Mouse (Mus musculus): ENCODE measurements around the gene Pla2g5. TPM values are rescaled to one million over a fixed set of nuclear protein-coding genes. Genes with fewer than 3 reads are reported as not detected.
A peak's percentile ranks its signal among the peaks of the same experiment; 100 is the strongest.
"Not testable (repeated sequence)": the region's sequence is repeated elsewhere in the genome, so short reads cannot be mapped to it uniquely, and the experiment has no call there.

Gene Pla2g5
- polyA plus RNA-seq, 1 experiment = 72.0 TPM

DNA sequence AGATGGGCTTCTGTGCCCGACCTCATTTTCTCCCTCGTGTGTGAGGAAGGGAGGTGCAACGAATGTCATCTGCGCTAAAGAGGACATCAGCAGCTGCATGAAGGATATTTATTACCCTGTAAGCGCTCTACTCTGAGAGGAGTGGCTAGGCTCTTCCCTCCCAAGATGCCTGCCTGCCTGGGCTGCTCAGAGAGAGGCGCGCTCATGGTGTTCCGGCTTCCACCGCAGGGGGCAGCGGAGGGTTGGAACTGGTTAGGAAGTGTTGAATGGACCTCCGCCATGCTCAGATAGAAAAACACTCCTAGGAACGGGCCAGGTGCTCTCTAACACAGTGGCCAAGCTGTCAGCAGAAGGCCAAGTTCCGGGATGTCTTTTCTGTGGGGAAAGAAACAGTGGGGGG is 3.6 kb downstream of the Pla2g5 start:
- DNase-seq (ENCODE audit: low read depth, low spot score) = peak; percentile 42

DNA sequence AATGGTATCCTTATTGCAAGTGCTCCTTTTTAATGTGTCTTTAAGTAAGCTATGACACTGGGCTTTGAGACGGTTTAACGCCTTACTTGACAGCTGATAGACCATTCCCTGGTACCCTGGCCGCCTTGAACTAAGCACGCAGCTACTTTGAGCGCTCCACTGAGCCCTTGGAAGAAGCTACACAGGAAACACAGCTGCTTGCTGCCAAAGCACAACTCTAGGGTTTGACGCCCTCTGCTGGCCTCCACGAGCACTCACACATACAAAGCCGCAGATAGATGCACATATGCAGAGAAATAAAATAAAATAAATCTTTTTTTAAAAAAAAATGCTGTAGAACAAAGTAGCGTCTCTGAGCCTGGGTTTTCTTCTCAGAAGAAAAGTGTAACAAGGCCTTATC is 4.0 kb downstream of the Pla2g5 start:
- no peak for DNase-seq (ENCODE audit: low read depth, low spot score)
- WGBS = 34% methylated on average over 9 of the region's 9 CpGs

More for the DNA sequence above, 3.6 kb downstream of the Pla2g5 start:
- WGBS = 6% methylated on average over 13 of the region's 13 CpGs

DNA sequence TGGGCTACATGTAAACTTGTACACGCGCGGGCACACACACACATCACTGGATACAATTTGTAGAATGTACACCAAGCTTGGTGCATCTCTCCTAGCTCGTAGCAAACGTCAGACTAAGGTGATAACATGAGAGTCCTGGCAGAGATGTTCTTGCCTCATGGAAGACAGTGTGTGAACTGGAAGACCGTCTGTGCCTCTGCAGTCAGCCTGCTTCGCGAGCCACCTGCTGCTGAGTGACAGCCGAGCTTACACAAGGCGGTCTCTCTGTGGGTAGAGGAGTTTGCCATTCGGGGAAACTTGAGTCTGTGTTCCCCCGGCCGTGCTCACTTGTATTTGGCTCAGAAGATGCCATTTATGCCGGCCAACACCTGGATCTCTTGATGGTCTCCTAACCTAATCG is 4.8 kb downstream of the Pla2g5 start:
- WGBS = 79% methylated on average over 15 of the region's 15 CpGs

DNA sequence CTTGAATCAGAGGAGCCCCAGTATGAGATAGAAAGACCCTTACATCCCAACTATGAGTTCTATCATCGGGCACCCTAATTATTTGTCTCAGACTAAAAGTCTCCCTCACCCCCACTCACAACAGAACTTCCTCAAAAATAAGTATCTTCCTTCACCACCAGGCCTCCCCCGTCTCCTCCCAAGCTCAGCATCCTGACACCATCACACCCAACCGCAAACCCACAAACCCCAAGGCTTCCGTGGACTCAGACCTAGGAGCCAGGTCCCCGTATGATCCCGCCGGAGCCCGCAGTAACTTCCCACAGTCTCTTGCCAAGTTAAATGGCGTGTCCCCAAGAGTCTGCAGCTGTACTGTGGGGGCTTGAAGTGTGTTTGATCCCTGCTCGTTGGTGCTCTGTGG is 5.7 kb downstream of the Pla2g5 start:
- no peak for DNase-seq (ENCODE audit: low read depth, low spot score)

More for the DNA sequence above, 4.8 kb downstream of the Pla2g5 start:
- no peak for DNase-seq (ENCODE audit: low read depth, low spot score)

DNA sequence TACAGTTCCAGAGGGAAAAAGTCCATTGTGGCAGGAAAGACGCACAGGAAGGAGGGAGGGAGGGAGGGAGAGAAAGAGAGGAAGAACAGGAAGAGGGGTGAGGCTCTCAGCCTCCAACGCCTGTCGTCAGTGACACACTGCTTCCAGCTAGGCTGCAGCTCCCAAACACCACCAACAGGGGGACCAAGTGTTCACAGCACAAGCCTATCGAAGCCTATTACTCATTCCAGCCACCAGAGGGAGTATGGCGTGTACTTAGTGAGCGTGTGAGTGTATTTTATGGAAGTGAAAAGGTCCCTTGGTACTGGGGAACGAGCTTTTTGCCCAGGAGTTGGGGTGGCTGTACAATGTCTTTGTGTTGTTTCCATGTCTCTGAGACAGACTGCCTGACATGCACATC is 6.8 kb downstream of the Pla2g5 start:
- 13% methylated on average over 7 of the region's 7 CpGs for WGBS
- peak; percentile 74 for DNase-seq (ENCODE audit: low read depth, low spot score)

More for the DNA sequence above, 5.7 kb downstream of the Pla2g5 start:
- 76% methylated on average over 10 of the region's 10 CpGs for WGBS

DNA sequence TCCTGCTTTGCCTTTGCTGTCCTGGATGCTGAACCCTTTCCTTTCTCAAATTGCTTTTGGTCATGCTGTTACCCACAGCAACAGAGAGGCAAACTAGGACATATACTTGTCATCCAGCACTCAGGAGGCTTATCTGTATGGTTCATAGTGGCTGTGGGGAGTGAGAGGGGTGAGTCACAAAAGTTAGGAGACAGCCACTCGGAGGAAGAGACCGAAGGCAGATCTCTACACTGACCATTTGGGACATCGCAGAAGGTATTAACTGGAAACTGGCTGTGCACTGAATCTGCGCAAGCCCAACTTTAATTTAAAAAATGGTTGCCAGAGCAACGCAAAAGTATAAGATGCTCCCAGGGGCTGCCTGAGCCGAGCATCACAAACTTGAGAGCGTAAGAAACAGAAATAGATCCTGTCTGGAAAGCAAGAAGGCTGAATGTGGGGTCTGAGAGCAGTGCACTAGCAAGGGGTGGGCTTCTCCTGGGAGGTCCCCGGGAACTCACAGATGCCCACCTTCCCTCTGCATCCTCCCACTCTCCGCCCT is 8.1 kb downstream of the Pla2g5 start:
- no peak for DNase-seq (ENCODE audit: low read depth, low spot score)
- WGBS = 87% methylated on average over 9 of the region's 9 CpGs

DNA sequence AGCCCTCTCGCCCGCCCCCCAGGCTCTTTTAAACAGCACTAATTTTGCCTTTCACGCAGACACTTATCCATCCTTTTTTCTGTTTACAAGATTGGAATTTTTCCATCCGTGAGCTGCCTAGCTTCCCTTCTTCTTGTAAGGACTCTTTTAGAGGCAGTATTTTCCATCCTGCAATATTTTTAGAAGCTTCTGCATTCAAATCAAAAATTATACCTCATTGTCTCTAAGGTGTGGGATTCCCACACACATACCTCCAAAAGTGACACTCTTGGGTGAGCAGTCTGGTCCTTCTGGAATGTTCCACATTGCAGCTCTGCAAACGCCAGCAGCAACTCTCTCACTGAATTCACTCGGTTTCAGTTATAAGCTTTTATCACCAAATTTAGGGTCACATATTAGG is 10.3 kb downstream of the Pla2g5 start:
- 67% methylated on average over 6 of the region's 6 CpGs for WGBS

DNA sequence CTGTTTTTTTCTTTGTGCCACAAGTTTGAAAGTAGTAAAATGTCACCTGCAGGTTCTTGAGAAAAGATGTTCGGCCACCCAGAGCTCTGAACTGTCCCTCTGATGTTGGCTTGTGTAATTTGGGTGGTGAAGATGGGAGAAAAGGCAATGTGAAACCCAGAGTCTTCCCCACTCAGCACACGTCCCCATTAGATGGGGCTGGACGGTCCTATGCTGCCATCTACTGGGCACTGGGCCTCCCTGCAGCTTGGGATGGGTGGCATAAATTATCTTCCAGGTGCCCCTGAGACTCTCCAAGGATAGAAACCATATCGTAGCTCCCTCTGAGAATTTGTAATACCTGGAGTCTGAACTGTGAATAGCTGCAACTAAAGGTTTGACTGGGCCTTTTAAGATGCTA is 11.8 kb downstream of the Pla2g5 start:
- 3% methylated on average over 4 of the region's 4 CpGs for WGBS
- DNase-seq (ENCODE audit: low read depth, low spot score) = no peak

More for the DNA sequence above, 10.3 kb downstream of the Pla2g5 start:
- DNase-seq (ENCODE audit: low read depth, low spot score) = no peak

DNA sequence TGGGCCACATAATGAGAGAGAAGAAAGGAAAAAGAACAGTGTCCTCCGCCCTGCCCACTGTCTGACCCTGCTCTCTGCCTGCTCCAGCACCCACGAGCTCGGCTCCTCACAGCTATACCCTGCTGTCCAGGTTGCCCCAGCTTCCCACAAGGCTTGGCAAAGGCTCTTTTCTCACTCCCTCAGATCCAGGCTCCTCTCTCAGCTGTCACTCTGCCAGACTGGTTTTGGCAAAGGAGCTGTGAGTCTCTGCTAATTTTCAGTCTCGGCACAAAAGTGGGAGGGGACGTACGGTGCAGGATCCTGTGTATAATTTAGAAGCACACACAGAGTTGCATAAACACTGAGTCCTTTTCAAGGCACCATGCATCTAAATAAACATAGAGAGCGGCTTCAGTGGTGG is 21.9 kb downstream of the Pla2g5 start:
- no peak for DNase-seq (ENCODE audit: low read depth, low spot score)

DNA sequence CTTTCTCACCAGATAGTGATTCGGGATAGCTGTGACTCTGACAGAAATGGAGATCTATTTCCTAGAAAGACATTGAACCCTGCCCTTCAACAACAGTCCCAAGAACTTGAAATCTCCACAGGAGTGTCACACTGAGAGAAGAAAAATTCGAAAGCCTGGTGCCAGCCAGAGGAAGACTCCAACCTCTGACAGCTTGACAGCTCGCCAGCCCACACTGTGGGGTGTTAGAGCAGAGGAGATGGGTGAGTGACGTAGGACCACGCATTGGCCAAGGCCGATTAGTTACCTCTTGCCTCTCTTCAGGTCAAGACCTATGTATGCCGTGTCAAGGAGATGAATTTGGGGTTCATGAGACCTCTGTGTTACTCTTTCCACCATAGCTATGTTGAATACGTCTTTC is 22.6 kb downstream of the Pla2g5 start:
- WGBS = 90% methylated on average over 8 of the region's 8 CpGs
- DNase-seq (ENCODE audit: low read depth, low spot score) = no peak

More for the DNA sequence above, 21.9 kb downstream of the Pla2g5 start:
- WGBS = 78% methylated on average over 7 of the region's 7 CpGs

DNA sequence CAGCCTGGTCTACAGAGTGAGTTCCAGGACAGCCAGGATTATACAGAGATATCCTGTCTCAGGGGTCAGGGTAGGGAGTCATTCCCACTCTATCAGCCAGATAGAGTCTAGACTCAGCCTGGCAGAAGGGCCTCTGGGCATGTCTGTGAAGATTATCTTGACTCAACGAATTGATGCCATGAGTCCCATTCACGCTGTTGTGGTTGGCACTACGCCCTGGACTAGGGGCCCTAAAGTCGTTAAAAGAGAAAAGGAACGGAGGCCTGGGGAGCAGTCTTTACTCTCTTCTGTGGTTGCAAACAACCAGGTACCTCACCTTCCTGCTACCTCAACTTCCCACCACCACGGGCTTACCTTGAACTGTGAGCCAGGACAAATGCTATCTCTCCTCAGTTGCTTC is 23.5 kb downstream of the Pla2g5 start:
- no peak for DNase-seq (ENCODE audit: low read depth, low spot score)
- 47% methylated on average over 6 of the region's 6 CpGs for WGBS

DNA sequence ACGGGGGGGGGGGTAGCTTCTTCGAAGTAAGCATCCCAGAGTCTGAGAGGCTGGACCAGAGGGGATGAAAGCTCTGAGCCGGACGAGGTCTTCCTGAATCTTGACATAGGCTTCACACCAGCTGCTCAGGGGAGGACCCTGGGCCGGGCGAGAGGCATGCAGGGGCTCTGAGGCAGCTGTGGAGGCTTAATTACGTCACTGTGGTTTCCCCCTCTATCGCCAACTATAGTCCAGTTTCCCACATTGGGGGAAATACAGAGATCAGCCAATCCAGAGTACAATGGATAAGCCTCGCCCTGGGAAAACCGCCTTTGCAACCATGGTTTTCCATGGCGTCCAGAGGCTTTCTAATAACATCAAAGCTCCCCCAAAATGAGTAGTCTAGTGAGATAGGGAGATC is 36.1 kb downstream of the Pla2g5 start:
- DNase-seq (ENCODE audit: low read depth, low spot score) = no peak
- 30% methylated on average over 11 of the region's 11 CpGs for WGBS

DNA sequence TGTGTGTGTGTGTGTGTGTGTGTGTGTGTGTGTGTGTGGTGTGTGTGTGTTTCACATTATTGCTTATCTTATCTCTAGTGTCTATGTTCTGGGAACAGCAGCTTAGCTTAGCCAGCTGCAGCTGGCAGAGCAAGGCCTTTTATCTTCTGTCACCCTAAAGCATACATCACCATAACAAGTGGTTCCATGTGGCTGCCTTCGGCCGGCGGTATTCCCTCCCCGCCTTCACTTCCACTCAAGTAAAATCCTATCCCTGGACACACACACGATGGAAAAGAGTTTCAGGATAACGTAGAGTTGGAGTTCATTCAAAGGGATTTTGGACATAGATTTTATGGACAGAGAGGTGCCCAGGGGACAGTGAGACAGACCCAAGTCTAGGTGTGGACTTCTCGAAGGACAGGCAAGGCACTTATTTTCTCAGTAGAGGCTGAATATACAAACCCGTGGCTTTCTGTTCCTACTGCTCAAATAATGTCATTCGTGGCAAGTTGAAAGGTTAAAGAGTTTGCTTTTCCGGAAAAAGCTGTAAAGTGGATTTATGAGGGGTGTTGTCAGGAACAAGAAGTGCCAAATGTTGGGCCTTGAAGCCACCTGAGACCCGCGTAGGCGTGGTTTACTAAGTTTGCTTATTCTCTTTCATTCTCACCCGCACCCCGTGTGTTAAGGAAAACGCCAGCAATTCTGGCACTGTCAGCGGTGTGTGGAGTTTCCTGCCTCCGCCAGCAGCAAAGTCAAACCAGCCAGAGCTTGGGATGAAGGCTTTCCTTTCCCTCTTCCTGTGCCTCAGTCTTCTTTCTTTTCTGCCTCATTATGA is 37.3 kb downstream of the Pla2g5 start:
- WGBS = 5% methylated on average over 18 of the region's 18 CpGs
- DNase-seq (ENCODE audit: low read depth, low spot score) = peak; percentile 77

DNA sequence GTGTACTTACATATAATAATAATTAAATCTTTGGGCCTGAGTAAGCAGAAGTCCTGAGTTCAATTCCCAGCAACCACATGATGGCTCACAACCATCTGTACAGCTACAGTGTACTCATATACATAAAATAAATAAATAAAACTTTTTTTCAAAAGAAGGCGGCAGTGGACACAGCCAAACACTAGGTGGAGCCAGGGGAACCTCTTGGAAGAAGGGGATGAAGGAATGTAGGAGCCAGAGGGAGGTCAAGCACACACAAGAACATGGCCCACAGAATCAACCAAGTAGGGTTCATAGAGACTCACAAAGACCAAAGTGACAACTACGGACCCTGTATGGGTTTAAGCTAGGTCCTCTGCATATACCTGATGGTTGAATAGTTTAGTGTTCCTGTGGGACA is 38.6 kb downstream of the Pla2g5 start:
- 59% methylated on average over 2 of the region's 2 CpGs for WGBS
- DNase-seq (ENCODE audit: low read depth, low spot score) = no peak

DNA sequence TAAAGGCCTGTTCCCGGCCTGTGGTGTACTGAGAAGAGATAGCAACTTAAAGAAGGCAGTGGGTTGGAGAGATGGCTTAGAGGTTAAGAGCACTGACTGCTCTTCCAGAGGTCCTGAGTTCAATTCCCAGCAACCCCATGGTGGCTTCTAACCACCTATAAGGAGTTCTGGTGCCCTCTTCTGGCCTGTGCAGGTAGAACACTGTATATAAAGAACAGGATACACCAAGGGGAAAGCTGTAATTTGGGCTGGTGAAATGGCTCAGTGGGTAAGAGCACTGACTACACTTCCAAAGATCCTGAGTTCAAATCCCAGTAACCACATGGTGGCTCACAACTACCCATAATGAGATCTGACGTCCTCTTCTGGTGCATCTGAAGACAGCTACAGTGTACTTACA is 39.1 kb downstream of the Pla2g5 start:
- WGBS = 81% methylated on average over 2 of the region's 2 CpGs
- not testable (repeated sequence) for DNase-seq (ENCODE audit: low read depth, low spot score)

DNA sequence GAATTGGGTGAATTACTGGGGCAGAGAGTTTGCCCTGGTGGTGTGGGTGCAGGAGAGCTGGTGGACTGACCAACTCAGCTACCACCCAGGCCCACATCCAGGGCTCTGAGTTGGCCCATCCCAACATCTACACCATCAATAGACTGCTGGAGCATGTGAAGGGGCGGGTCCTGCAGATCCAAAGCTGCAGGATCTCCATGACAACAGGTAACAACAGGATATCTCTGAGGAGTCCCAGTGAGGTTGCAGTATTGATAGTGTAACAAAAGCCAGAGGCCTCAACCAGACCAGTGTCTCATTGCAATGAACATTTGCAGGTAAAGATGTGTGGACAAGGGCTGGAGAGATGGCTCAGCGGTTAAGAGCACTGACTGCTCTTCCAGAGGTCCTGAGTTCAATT is 42.2 kb downstream of the Pla2g5 start:
- 83% methylated on average over 2 of the region's 2 CpGs for WGBS
- no peak for DNase-seq (ENCODE audit: low read depth, low spot score)

DNA sequence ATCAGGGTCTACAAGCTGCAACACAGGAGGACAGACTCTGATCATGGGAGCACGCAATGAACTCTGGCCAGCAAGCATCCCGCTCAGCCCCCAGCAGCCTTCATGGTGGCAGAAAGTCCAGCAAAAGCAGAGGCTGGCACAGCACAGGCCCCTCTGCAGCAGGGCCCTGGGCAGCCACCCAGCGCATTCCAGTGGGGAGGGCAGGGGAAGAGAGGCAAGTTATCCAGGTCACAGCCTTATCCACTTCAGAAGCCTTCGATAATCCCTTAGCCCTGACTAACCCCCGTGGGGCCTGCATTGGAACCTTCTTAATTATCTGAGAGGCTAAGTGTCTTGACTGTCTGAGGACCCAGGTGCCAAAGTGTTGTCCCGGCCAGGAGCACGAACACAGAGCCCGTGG is 44.2 kb downstream of the Pla2g5 start:
- 65% methylated on average over 8 of the region's 8 CpGs for WGBS
- DNase-seq (ENCODE audit: low read depth, low spot score) = no peak

DNA sequence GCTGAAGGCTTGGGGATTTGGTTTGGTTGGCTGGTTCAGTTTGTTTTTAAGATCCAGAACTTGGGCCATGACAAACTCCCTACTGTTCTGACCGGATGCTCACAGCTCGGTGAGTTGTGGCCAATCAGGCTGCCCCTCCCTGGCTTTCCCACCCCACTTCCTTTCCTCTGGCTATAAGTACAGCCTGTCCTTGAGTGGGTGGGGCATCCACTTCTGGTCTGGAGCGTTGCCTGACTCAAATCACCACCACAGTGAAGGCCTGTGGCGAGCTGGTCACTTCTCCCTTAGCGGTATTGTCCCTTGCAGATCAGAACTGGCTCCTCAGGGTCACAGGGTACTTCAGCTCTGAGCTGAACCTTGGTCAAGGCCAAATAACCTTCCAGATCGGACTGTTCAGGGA is 45.5 kb downstream of the Pla2g5 start:
- DNase-seq (ENCODE audit: low read depth, low spot score) = no peak
- 33% methylated on average over 6 of the region's 6 CpGs for WGBS

DNA sequence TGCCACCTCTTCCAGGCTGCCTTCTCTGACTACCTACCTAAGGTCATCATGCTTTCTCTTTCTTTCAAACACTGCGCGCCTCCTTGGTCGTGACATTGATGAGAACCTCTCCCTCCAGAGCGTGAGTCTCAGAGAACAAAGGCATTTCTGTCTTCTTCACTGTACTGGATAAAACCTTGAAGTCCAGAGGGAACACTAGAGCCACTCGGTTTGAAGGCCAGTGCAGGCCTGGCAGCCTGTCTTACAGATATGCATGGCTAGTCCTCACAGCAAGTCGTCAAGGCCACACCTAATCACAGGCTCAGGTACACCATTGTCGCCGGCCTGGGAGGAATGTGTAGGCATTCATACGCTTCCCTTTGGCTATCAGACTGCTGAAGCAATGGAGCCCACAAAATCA is 47.1 kb downstream of the Pla2g5 start:
- 75% methylated on average over 9 of the region's 9 CpGs for WGBS
- DNase-seq (ENCODE audit: low read depth, low spot score) = no peak

DNA sequence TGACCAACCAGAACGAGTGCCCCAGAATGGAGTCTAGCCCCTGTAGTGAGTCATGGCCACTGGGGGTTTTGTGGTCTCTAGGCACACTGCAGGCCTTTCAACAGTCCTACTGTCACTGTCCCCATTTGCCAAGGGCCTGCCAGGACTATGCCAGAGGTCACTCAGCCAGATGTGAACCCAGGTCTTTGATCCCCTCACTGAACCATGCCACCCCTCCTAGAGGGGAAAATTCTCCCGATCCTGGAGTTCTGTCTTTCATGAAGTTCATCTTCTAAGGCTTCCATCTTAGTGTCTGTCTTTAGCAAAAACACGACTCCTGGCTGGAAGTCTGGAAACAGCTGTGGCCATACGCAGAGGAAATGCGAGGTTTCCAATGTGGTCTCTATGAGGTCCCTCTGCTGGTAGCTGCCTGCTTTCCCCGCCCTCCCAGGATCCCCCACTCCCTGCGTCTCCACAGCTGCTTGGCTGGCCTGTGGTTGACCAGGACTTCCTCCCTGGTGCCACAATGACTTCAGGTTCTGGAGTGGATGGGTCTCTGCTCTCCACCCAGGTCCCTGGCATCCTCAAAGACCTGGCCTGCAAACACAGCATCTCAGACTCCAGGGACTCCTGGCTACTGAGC is 56.3 kb downstream of the Pla2g5 start:
- no peak for DNase-seq (ENCODE audit: low read depth, low spot score)
- 73% methylated on average over 7 of the region's 7 CpGs for WGBS

DNA sequence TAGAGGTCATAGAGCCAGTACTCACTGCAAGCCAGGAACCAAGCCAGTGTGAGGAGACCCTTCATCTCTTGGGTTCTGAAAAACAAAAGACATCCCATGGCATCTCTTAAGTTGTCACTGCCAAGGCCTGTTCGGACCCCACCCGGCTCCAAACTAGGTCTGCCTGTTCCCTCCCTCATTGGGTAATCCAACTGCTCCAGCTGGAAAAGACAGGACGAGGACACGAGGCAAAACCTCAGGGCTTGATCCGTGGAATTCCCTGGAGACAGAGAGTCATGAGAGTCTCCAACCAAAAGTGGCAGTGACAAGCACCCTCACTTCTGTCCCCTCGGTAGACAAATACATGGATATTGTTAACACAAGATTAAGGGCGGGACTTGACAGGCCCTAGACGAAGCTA is 57.1 kb downstream of the Pla2g5 start:
- DNase-seq (ENCODE audit: low read depth, low spot score) = no peak
- 75% methylated on average over 8 of the region's 8 CpGs for WGBS
